Mouse (Mus musculus) erythroblast, embryonic 14.5 days (primary cell): Measurements from ENCODE around the gene Aqp9.

Experiments used
- GATA1 ChIP-seq: IDR thresholded peaks from 2 replicates; pipeline ENCODE4 v1.6.1; 2012; ENCODE audit warnings: low read length, inconsistent platforms, mixed read lengths
- TAL1 ChIP-seq: IDR thresholded peaks from 3 replicates; pipeline ENCODE4 v1.6.1; 2012; ENCODE audit warnings: low read length, inconsistent platforms, mixed read lengths

DNA sequence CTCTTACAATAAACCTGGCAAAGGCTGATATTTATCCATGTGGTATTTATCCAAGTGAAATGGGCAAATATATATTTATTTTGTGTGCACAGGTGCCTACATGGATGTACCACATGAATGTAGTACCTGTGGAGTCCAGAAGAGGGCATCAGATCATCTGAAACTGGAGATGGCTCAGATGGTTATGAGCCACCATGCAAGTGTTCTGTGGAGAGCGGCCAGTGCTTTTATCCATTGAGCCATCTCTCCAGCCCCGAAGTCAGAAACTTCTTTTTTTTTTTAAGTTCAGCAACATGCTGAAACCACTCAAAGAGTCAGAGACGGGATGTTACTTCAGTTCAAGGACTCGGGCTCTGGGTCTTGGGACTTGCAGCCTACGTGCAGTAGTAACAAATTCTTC is 39.6 kb downstream of the Aqp9 start:
- TF ChIP-seq TAL1 (no peak), GATA1 (no peak)
